Mouse (Mus musculus) hindbrain, embryonic 16.5 days (tissue): ENCODE data around the gene Purb. TPM values are rescaled to one million over a fixed set of nuclear protein-coding genes. Genes with fewer than 3 reads are reported as not detected.

ENCODE experiments used
- ATAC-seq: fragments of 200-750 bp; cut with Nextera tagmentation; 2 replicates; pipeline ENCODE4 v1.8.0; 2017; ENCODE audit warnings: moderate TSS enrichment, moderate library complexity
- H3K27ac ChIP-seq: fragments of 300-500 bp; sonication (generic); 2 replicates; pipeline ENCODE4 v1.5.1; 2014; ENCODE audit warnings: low read depth, mild to moderate bottlenecking, control low read depth, low read length, moderate library complexity
- H3K27me3 ChIP-seq: fragments of 300-500 bp; sonication (generic); replicated peaks from 2 replicates; pipeline ENCODE4 v1.6.1; 2014; ENCODE audit warnings: low read length; ENCODE audit not compliant: control insufficient read depth, insufficient read depth
- H3K36me3 ChIP-seq: fragments of 300-500 bp; sonication (generic); 2 replicates; pipeline ENCODE4 v1.6.1; 2014; ENCODE audit warnings: mild to moderate bottlenecking, low read length, moderate library complexity, mixed read lengths; ENCODE audit not compliant: control insufficient read depth, insufficient read depth
- H3K4me1 ChIP-seq: fragments of 300-500 bp; sonication (generic); 2 replicates; pipeline ENCODE4 v1.6.1; 2014; ENCODE audit warnings: low read depth, low read length; ENCODE audit not compliant: control insufficient read depth, insufficient read depth
- H3K4me2 ChIP-seq: fragments of 300-500 bp; sonication (generic); 2 replicates; pipeline ENCODE4 v1.6.1; 2014; ENCODE audit warnings: mild to moderate bottlenecking, low read length, control low read depth, moderate library complexity
- H3K4me3 ChIP-seq: fragments of 300-500 bp; sonication (generic); 2 replicates; pipeline ENCODE4 v1.5.1; 2014; ENCODE audit warnings: mild to moderate bottlenecking, low read length, control low read depth, moderate library complexity
- H3K9ac ChIP-seq: fragments of 300-500 bp; sonication (generic); 2 replicates; pipeline ENCODE4 v1.6.1; 2014; ENCODE audit warnings: low read depth, mild to moderate bottlenecking, control low read depth, low read length, moderate library complexity
- H3K9me3 ChIP-seq: fragments of 300-500 bp; sonication (generic); 2 replicates; pipeline ENCODE4 v1.6.1; 2014; ENCODE audit warnings: mild to moderate bottlenecking, low read length, moderate library complexity; ENCODE audit not compliant: control insufficient read depth
- WGBS: fragments of 180-500 bp; shearing (Covaris S2); extraction: QIAGEN DNeasy Blood & Tissue Kit; methylation state at CpG from one replicate; pipeline ENCODE4 v1.1.7; 2014; 5-methylcytosine and 5-hydroxymethylcytosine counted together
- polyA plus RNA-seq: library from polyadenylated mRNA; unstranded; fragments of >200 nt; fragmentation: Nextera tagmentation; extraction: Ambion mirVana; gene quantifications from 2 replicates; pipeline ENCODE4 v1.2.1, GENCODE M21; 2015

Purb gene
- polyA plus RNA-seq, 1 experiment from 2014 or later: 11.5 TPM

GRCm38 (mm10) chr11:6488041-6488684, 12.4 kb upstream of the Purb start:
- 94% methylated on average over 5 of the region's 5 CpGs for WGBS
- H3K9ac ChIP-seq: no peak overlapping the region
- no peak for ATAC-seq
- H3K27me3 ChIP-seq: no peaks in the 10 kb centered on the region
- H3K27ac ChIP-seq: no peak overlapping the region
- no peak overlapping the region for H3K4me2 ChIP-seq
- H3K9me3 ChIP-seq: no peaks in the 10 kb centered on the region
- H3K4me1 ChIP-seq: no peaks in the 10 kb centered on the region
- no peaks in the 10 kb centered on the region for H3K36me3 ChIP-seq
- no peak overlapping the region for H3K4me3 ChIP-seq

GRCm38 (mm10) chr11:6487496-6487895, 11.8 kb upstream of the Purb start:
- Histone ChIP-seq H3K36me3 (no peaks in the 10 kb centered on the region), H3K9ac (no peak overlapping the region), H3K4me3 (no peak overlapping the region), H3K4me2 (no peak overlapping the region), H3K27ac (no peak overlapping the region), H3K27me3 (no peaks in the 10 kb centered on the region), H3K4me1 (no peaks in the 10 kb centered on the region), H3K9me3 (no peaks in the 10 kb centered on the region)
- WGBS: 57% methylated on average over 7 of the region's 7 CpGs
- no peak for ATAC-seq

- H3K27ac ChIP-seq: no peak overlapping the region
- ATAC-seq: no peak
These were observed 11.2 kb upstream of the Purb start for GRCm38 (mm10) chr11:6486916-6487315.

GRCm38 (mm10) chr11:6484244-6484959, 8.7 kb upstream of the Purb start:
- H3K9ac ChIP-seq: no peak overlapping the region
- H3K4me2 ChIP-seq: no peak overlapping the region
- H3K36me3 ChIP-seq: no peaks in the 10 kb centered on the region
- no peak overlapping the region for H3K27ac ChIP-seq
- H3K4me1 ChIP-seq: no peaks in the 10 kb centered on the region
- H3K27me3 ChIP-seq: no peaks in the 10 kb centered on the region
- no peak for ATAC-seq
- no peak overlapping the region for H3K4me3 ChIP-seq
- no peaks in the 10 kb centered on the region for H3K9me3 ChIP-seq
- WGBS: 56% methylated on average over 3 of the region's 3 CpGs

More at GRCm38 (mm10) chr11:6486916-6487315, 11.2 kb upstream of the Purb start:
- Histone ChIP-seq H3K27me3 (no peaks in the 10 kb centered on the region), H3K4me2 (no peak overlapping the region), H3K9me3 (no peaks in the 10 kb centered on the region), H3K9ac (no peak overlapping the region), H3K36me3 (no peaks in the 10 kb centered on the region), H3K4me3 (no peak overlapping the region), H3K4me1 (no peaks in the 10 kb centered on the region)
- 66% methylated on average over 6 of the region's 6 CpGs for WGBS

GRCm38 (mm10) chr11:6483103-6483502, 7.4 kb upstream of the Purb start:
- no peaks in the 10 kb centered on the region for H3K36me3 ChIP-seq
- 94% methylated on average over 2 of the region's 2 CpGs for WGBS
- H3K27me3 ChIP-seq: no peaks in the 10 kb centered on the region
- H3K4me2 ChIP-seq: no peak overlapping the region
- H3K9me3 ChIP-seq: no peaks in the 10 kb centered on the region
- no peaks in the 10 kb centered on the region for H3K4me1 ChIP-seq
- no peak overlapping the region for H3K27ac ChIP-seq
- no peak for ATAC-seq
- H3K9ac ChIP-seq: no peak overlapping the region
- no peak overlapping the region for H3K4me3 ChIP-seq

GRCm38 (mm10) chr11:6481669-6482185, 6.0 kb upstream of the Purb start:
- ATAC-seq: peak; percentile 71
- H3K9ac ChIP-seq: no peak overlapping the region
- no peaks in the 10 kb centered on the region for H3K4me1 ChIP-seq
- H3K27ac ChIP-seq: no peak overlapping the region; the same call in 1 of the 2 replicates
- no peaks in the 10 kb centered on the region for H3K9me3 ChIP-seq
- no peaks in the 10 kb centered on the region for H3K36me3 ChIP-seq
- no peak overlapping the region for H3K4me3 ChIP-seq
- 50% methylated on average over 6 of the region's 6 CpGs for WGBS
- no peak overlapping the region for H3K4me2 ChIP-seq
- H3K27me3 ChIP-seq: no peaks in the 10 kb centered on the region

GRCm38 (mm10) chr11:6480681-6481405, 5.1 kb upstream of the Purb start:
- H3K27ac ChIP-seq: peak overlapping the region; percentile 29; the same call in 1 of the 2 replicates
- ATAC-seq: no peak
- H3K27me3 ChIP-seq: no peaks in the 10 kb centered on the region
- H3K4me1 ChIP-seq: no peaks in the 10 kb centered on the region
- no peak overlapping the region for H3K4me3 ChIP-seq
- WGBS: 82% methylated on average over 13 of the region's 13 CpGs
- H3K9ac ChIP-seq: no peak overlapping the region
- H3K9me3 ChIP-seq: no peaks in the 10 kb centered on the region
- no peak overlapping the region for H3K4me2 ChIP-seq
- no peaks in the 10 kb centered on the region for H3K36me3 ChIP-seq

- Histone ChIP-seq H3K27ac (no peak overlapping the region; the same call in 1 of the 2 replicates), H3K36me3 (no peaks in the 10 kb centered on the region), H3K4me1 (no peaks in the 10 kb centered on the region), H3K4me2 (no peak overlapping the region), H3K4me3 (no peak overlapping the region), H3K9me3 (no peaks in the 10 kb centered on the region), H3K9ac (no peak overlapping the region), H3K27me3 (no peaks in the 10 kb centered on the region)
- WGBS: 58% methylated on average over 7 of the region's 7 CpGs
- no peak for ATAC-seq
These were observed 4.5 kb upstream of the Purb start for GRCm38 (mm10) chr11:6480191-6480590.

- 80% methylated on average over 2 of the region's 2 CpGs for WGBS
- H3K36me3 ChIP-seq: no peaks in the 10 kb centered on the region
These were observed 3.5 kb upstream of the Purb start for GRCm38 (mm10) chr11:6479231-6479630.

More at GRCm38 (mm10) chr11:6479231-6479630, 3.5 kb upstream of the Purb start:
- Histone ChIP-seq H3K9ac (no peak overlapping the region), H3K4me3 (no peak overlapping the region), H3K27ac (no peak overlapping the region), H3K27me3 (no peaks in the 10 kb centered on the region), H3K4me2 (no peak overlapping the region), H3K4me1 (peaks cover 2% of the 10 kb centered on the region), H3K9me3 (no peaks in the 10 kb centered on the region)
- no peak for ATAC-seq
